Mouse (Mus musculus): ENCODE results near the gene Mrc2.

DNA sequence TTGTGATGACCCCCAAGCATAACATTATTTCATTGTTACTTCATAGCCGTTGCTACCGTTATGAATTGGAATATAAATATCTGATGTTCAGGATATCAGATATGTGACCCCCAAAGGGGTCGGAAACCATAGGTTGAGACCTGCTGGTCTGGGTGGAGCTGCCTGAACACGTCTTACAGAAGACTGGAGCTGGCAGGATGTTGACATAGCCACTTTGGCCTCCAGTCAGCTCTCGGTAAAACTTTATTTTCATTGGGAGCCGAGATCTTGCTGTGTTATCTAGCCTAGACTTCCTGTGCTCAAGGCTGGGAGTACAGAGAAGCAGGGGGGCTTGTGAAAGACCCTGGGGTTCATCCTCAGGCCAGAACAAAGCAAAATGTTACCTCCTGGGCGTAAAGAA is 63.9 kb downstream of the Mrc2 start:
- no peak for TF ChIP-seq CTCF (IDR thresholded peaks at IDR 0.05; ENCODE audit: low read depth)
- no peak for TF ChIP-seq EP300 (IDR thresholded peaks at IDR 0.05; ENCODE audit: low read depth)
